Mouse (Mus musculus) embryonic facial prominence, embryonic 11.5 days (tissue): Measurements from ENCODE around the gene Hcn3. TPM values are rescaled to one million over a fixed set of nuclear protein-coding genes. Genes with fewer than 3 reads are reported as not detected.

Experiments
- ATAC-seq: fragments of 200-750 bp; cut with Nextera tagmentation; replicated peaks from 2 replicates; pipeline ENCODE4 v1.8.0; 2017; ENCODE audit warnings: low read depth; ENCODE audit not compliant: insufficient number of reproducible peaks, low FRiP score, low TSS enrichment
- DNase-seq: peaks from one replicate; pipeline ENCODE4 v3.0.0-alpha.2; 2015; ENCODE audit warnings: low spot score
- H3K27ac ChIP-seq: fragments of 300-500 bp; sonication (generic); replicated peaks from 2 replicates; pipeline ENCODE4 v1.5.1; 2014; ENCODE audit warnings: mild to moderate bottlenecking, low read depth, low read length, control low read depth
- H3K27me3 ChIP-seq: fragments of 300-500 bp; sonication (generic); 2 replicates; pipeline ENCODE4 v1.6.1; 2014; ENCODE audit warnings: mild to moderate bottlenecking, low read length, moderate library complexity, mixed read lengths; ENCODE audit not compliant: control insufficient read depth, insufficient read depth
- H3K36me3 ChIP-seq: fragments of 300-500 bp; sonication (generic); replicated peaks from 2 replicates; pipeline ENCODE4 v1.6.1; 2014; ENCODE audit warnings: low read depth, mild to moderate bottlenecking, low read length, moderate library complexity, mixed read lengths; ENCODE audit not compliant: control insufficient read depth, insufficient read depth
- H3K4me1 ChIP-seq: fragments of 300-500 bp; sonication (generic); 2 replicates; pipeline ENCODE4 v1.6.1; 2014; ENCODE audit warnings: low read length, mixed read lengths; ENCODE audit not compliant: control insufficient read depth, insufficient read depth
- H3K4me2 ChIP-seq: fragments of 300-500 bp; sonication (generic); 2 replicates; pipeline ENCODE4 v1.6.1; 2014; ENCODE audit warnings: low read depth, mild to moderate bottlenecking, control low read depth, low read length, moderate library complexity
- H3K4me3 ChIP-seq: fragments of 300-500 bp; sonication (generic); 2 replicates; pipeline ENCODE4 v1.5.1; 2014; ENCODE audit warnings: low read depth, low read length, control low read depth
- H3K9ac ChIP-seq: fragments of 300-500 bp; sonication (generic); replicated peaks from 2 replicates; pipeline ENCODE4 v1.6.1; 2014; ENCODE audit warnings: mild to moderate bottlenecking, control low read depth, low read length
- H3K9me3 ChIP-seq: fragments of 300-500 bp; sonication (generic); replicated peaks from 2 replicates; pipeline ENCODE4 v1.6.1; 2016; ENCODE audit warnings: mild to moderate bottlenecking, low read length, inconsistent platforms, mixed read lengths; ENCODE audit not compliant: control insufficient read depth
- WGBS: fragments of 180-500 bp; shearing (Covaris S2); extraction: QIAGEN DNeasy Blood & Tissue Kit; methylation state at CpG from one replicate; pipeline ENCODE4 v1.1.7; 2014; 5-methylcytosine and 5-hydroxymethylcytosine counted together
- polyA plus RNA-seq: library from polyadenylated mRNA; unstranded; fragments of >200 nt; fragmentation: Nextera tagmentation; extraction: Ambion mirVana; gene quantifications from 2 replicates; pipeline ENCODE4 v1.2.1, GENCODE M21; 2014

The Hcn3 gene
- polyA plus RNA-seq, 1 experiment from 2014 or later = 1.2 TPM

- Histone ChIP-seq H3K9me3 (no peaks in the 10 kb centered on the region), H3K27ac (no peak within 1 kb of the TSS), H3K36me3 (peaks cover 6% of the 10 kb centered on the region), H3K27me3 (no peaks in the 10 kb centered on the region), H3K4me3 (peak within 1 kb of the TSS; percentile 49), H3K4me2 (peak within 1 kb of the TSS; percentile 47), H3K9ac (peak within 1 kb of the TSS; percentile 42), H3K4me1 (no peaks in the 10 kb centered on the region)
- ATAC-seq = peak; percentile 63
- peak; percentile 98 for DNase-seq
- 26% methylated on average over 13 of the region's 13 CpGs for WGBS
These were observed 42.5 kb upstream of the Hcn3 start, which contains the start of gene Gba for GRCm38 (mm10) chr3:89202253-89203141. Gene Gba (plus strand): TSS chr3:89202928.

- Histone ChIP-seq H3K4me1 (0 out of 2 replicates have a peak, but pooled peaks cover 2% of the 10 kb centered on the region), H3K4me3 (no peak overlapping the region), H3K36me3 (no peaks in the 10 kb centered on the region), H3K27me3 (no peaks in the 10 kb centered on the region), H3K9ac (no peak overlapping the region), H3K27ac (no peak overlapping the region), H3K9me3 (no peaks in the 10 kb centered on the region), H3K4me2 (no peak overlapping the region)
- DNase-seq (no peak), ATAC-seq (no peak)
- WGBS = 81% methylated on average over 3 of the region's 3 CpGs
These were observed 39.8 kb upstream of the Hcn3 start for GRCm38 (mm10) chr3:89199839-89200238.

GRCm38 (mm10) chr3:89195979-89196877 lies 36.2 kb upstream of the Hcn3 start:
- no peaks in the 10 kb centered on the region for H3K9me3 ChIP-seq
- H3K36me3 ChIP-seq = no peaks in the 10 kb centered on the region
- H3K27me3 ChIP-seq = no peaks in the 10 kb centered on the region
- H3K9ac ChIP-seq = peak overlapping the region; percentile 69
- peak; percentile 94 for DNase-seq
- H3K4me3 ChIP-seq = peak overlapping the region; percentile 33
- 0 out of 2 replicates have a peak, but pooled peaks cover 2% of the 10 kb centered on the region for H3K4me1 ChIP-seq
- peak; percentile 89 for ATAC-seq
- WGBS = 7% methylated on average over 33 of the region's 33 CpGs
- H3K4me2 ChIP-seq = peak overlapping the region; percentile 59
- H3K27ac ChIP-seq = peak overlapping the region; percentile 78; the same call in 1 of the 2 replicates

- no peak for DNase-seq
- ATAC-seq = no peak
- Histone ChIP-seq H3K9me3 (no peaks in the 10 kb centered on the region), H3K27me3 (no peaks in the 10 kb centered on the region), H3K27ac (no peak overlapping the region), H3K4me1 (0 out of 2 replicates have a peak, but pooled peaks cover 2% of the 10 kb centered on the region), H3K9ac (no peak overlapping the region), H3K36me3 (no peaks in the 10 kb centered on the region), H3K4me2 (no peak overlapping the region), H3K4me3 (no peak overlapping the region)
- WGBS = 87% methylated on average over 2 of the region's 2 CpGs
These were observed 33.9 kb upstream of the Hcn3 start for GRCm38 (mm10) chr3:89193853-89194252.

GRCm38 (mm10) chr3:89193351-89193750 lies 33.4 kb upstream of the Hcn3 start:
- 74% methylated on average over 1 of the region's 1 CpGs for WGBS
- Histone ChIP-seq H3K9ac (no peak overlapping the region), H3K9me3 (no peaks in the 10 kb centered on the region), H3K36me3 (no peaks in the 10 kb centered on the region), H3K4me2 (no peak overlapping the region), H3K4me1 (0 out of 2 replicates have a peak, but pooled peaks cover 2% of the 10 kb centered on the region), H3K4me3 (no peak overlapping the region), H3K27me3 (no peaks in the 10 kb centered on the region), H3K27ac (no peak overlapping the region)
- no peak for ATAC-seq
- DNase-seq = no peak

- 86% methylated on average over 8 of the region's 8 CpGs for WGBS
- H3K27me3 ChIP-seq = no peaks in the 10 kb centered on the region
- no peak for ATAC-seq
These were observed 30.4 kb upstream of the Hcn3 start for GRCm38 (mm10) chr3:89190436-89190835.

GRCm38 (mm10) chr3:89188478-89188875 lies 28.5 kb upstream of the Hcn3 start:
- H3K9me3 ChIP-seq = no peaks in the 10 kb centered on the region
- peaks cover 7% of the 10 kb centered on the region for H3K4me1 ChIP-seq
- H3K4me2 ChIP-seq = no peak overlapping the region
- H3K27me3 ChIP-seq = no peaks in the 10 kb centered on the region
- DNase-seq = no peak
- WGBS = 60% methylated on average over 12 of the region's 12 CpGs
- H3K4me3 ChIP-seq = no peak overlapping the region
- H3K27ac ChIP-seq = no peak overlapping the region
- no peak overlapping the region for H3K9ac ChIP-seq
- no peaks in the 10 kb centered on the region; the same call in 1 of the 2 replicates for H3K36me3 ChIP-seq
- ATAC-seq = no peak

More at GRCm38 (mm10) chr3:89190436-89190835, 30.4 kb upstream of the Hcn3 start:
- H3K4me2 ChIP-seq = no peak overlapping the region
- no peak overlapping the region for H3K4me3 ChIP-seq
- no peak for DNase-seq
- H3K36me3 ChIP-seq = no peaks in the 10 kb centered on the region; the same call in 1 of the 2 replicates
- no peaks in the 10 kb centered on the region for H3K9me3 ChIP-seq
- H3K27ac ChIP-seq = no peak overlapping the region
- H3K9ac ChIP-seq = no peak overlapping the region
- no peaks in the 10 kb centered on the region for H3K4me1 ChIP-seq
